Mouse (Mus musculus): ENCODE data around the gene Cdk5r1.
A peak's percentile ranks its signal among the peaks of the same experiment; 100 is the strongest.

DNA sequence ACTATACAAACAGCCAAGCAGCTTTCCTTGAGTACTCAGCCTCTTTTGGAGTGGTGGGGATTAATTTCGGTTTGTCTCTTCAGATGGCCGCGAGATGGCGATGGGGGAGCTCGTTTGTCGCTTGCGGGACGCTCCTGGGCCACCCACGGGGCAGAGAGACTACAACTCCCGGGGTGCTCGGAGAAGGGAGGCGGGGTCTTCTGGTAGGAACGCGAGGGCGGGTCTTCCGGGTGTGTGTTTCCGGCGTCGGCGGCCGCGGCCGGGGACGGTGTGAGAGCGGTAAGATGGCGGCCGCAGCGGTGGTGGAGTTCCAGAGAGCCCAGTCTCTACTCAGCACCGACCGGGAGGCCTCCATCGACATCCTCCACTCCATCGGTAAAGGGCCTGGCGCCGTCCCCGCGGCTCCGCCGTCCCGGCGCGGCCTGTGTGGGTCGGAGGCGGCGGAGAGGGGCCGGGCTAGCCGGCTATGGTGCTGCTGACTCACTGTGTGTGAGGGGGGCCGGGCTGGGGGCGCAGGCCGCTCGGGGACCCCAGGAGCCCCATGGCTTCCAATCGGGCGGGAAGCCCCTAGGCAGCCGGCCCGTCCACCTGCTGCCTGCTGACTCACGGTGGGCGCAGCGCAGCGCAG lies 48.3 kb upstream of the Cdk5r1 start, which contains the start of gene Psmd11:
- TF ChIP-seq CTCF (IDR thresholded peaks at IDR 0.05; ENCODE audit: low read depth) (peak; percentile 86), EP300 (optimal IDR thresholded peaks at IDR 0.05) (no peak)
